Mouse (Mus musculus) heart, embryonic 11.5 days (tissue): ENCODE measurements around the gene Eepd1. TPM values are rescaled to one million over a fixed set of nuclear protein-coding genes. Genes with fewer than 3 reads are reported as not detected.

Experiments
- ATAC-seq: fragments of 200-750 bp; cut with Nextera tagmentation; replicated peaks from 2 replicates; pipeline ENCODE4 v1.8.0; 2017; ENCODE audit warnings: moderate library complexity; ENCODE audit not compliant: insufficient number of reproducible peaks, low FRiP score, low TSS enrichment
- H3K27ac ChIP-seq: fragments of 300-500 bp; sonication (generic); 2 replicates; pipeline ENCODE4 v1.5.1; 2014; ENCODE audit warnings: mild to moderate bottlenecking, low read depth, low read length
- H3K27me3 ChIP-seq: fragments of 300-500 bp; sonication (generic); 2 replicates; pipeline ENCODE4 v1.6.1; 2014; ENCODE audit warnings: mild to moderate bottlenecking, low read length, mixed read lengths; ENCODE audit not compliant: control insufficient read depth, insufficient read depth
- H3K36me3 ChIP-seq: fragments of 300-500 bp; sonication (generic); 2 replicates; pipeline ENCODE4 v1.6.1; 2014; ENCODE audit warnings: mild to moderate bottlenecking, low read length, moderate library complexity, mixed read lengths; ENCODE audit not compliant: control insufficient read depth, insufficient read depth
- H3K4me1 ChIP-seq: fragments of 300-500 bp; sonication (generic); 2 replicates; pipeline ENCODE4 v1.6.1; 2014; ENCODE audit warnings: low read length; ENCODE audit not compliant: control insufficient read depth, insufficient read depth
- H3K4me2 ChIP-seq: fragments of 300-500 bp; sonication (generic); 2 replicates; pipeline ENCODE4 v1.6.1; 2014; ENCODE audit warnings: mild to moderate bottlenecking, moderate library complexity
- H3K4me3 ChIP-seq: fragments of 300-500 bp; sonication (generic); 2 replicates; pipeline ENCODE4 v1.5.1; 2014; ENCODE audit warnings: low read depth, low read length
- H3K9ac ChIP-seq: fragments of 300-500 bp; sonication (generic); 2 replicates; pipeline ENCODE4 v1.6.1; 2014; ENCODE audit warnings: mild to moderate bottlenecking, low read depth, low read length, moderate library complexity
- H3K9me3 ChIP-seq: fragments of 300-500 bp; sonication (generic); replicated peaks from 2 replicates; pipeline ENCODE4 v1.6.1; 2016; ENCODE audit warnings: low read length; ENCODE audit not compliant: control insufficient read depth
- WGBS: fragments of 180-500 bp; shearing (Covaris S2); extraction: QIAGEN DNeasy Blood & Tissue Kit; methylation state at CpG from one replicate; pipeline ENCODE4 v1.1.7; 2014; ENCODE audit not compliant: insufficient replicate concordance; 5-methylcytosine and 5-hydroxymethylcytosine counted together
- polyA plus RNA-seq: library from polyadenylated mRNA; unstranded; fragments of >200 nt; fragmentation: Nextera tagmentation; extraction: Ambion mirVana; gene quantifications from 2 replicates; pipeline ENCODE4 v1.2.1, GENCODE M21; 2014

Gene Eepd1
- polyA plus RNA-seq, 1 experiment from 2014 or later = 20.9 TPM

GRCm38 (mm10) chr9:25516640-25517039, 35.3 kb downstream of the Eepd1 start:
- no peaks in the 10 kb centered on the region for H3K27me3 ChIP-seq
- ATAC-seq = no peak
- 30% methylated on average over 7 of the region's 7 CpGs for WGBS
- H3K4me1 ChIP-seq = peaks cover 71% of the 10 kb centered on the region
- no peak overlapping the region for H3K4me2 ChIP-seq
- H3K36me3 ChIP-seq = no peaks in the 10 kb centered on the region
- no peak overlapping the region for H3K4me3 ChIP-seq
- peak overlapping the region; percentile 42 for H3K27ac ChIP-seq
- H3K9ac ChIP-seq = no peak overlapping the region
- no peaks in the 10 kb centered on the region for H3K9me3 ChIP-seq

- H3K4me3 ChIP-seq = no peak overlapping the region
- H3K4me2 ChIP-seq = no peak overlapping the region
- no peaks in the 10 kb centered on the region for H3K27me3 ChIP-seq
- H3K9me3 ChIP-seq = no peaks in the 10 kb centered on the region
- no peak overlapping the region; the same call in 1 of the 2 replicates for H3K27ac ChIP-seq
- no peaks in the 10 kb centered on the region for H3K36me3 ChIP-seq
- ATAC-seq = no peak
- no peak overlapping the region for H3K9ac ChIP-seq
- H3K4me1 ChIP-seq = peaks cover 62% of the 10 kb centered on the region
- WGBS = 30% methylated on average over 4 of the region's 4 CpGs
Observed at GRCm38 (mm10) chr9:25517982-25518381, 36.6 kb downstream of the Eepd1 start.

- Histone ChIP-seq H3K9me3 (no peaks in the 10 kb centered on the region), H3K27me3 (no peaks in the 10 kb centered on the region), H3K27ac (peak overlapping the region; percentile 37; the same call in 1 of the 2 replicates), H3K4me1 (peaks cover 54% of the 10 kb centered on the region), H3K36me3 (no peaks in the 10 kb centered on the region), H3K4me2 (0 out of 2 replicates have a peak overlapping the region, but pooled peaks have one; percentile 14), H3K9ac (no peak overlapping the region), H3K4me3 (no peak overlapping the region)
- 31% methylated on average over 6 of the region's 6 CpGs for WGBS
- ATAC-seq = peak; percentile 32; the same call in 1 of the 2 replicates
Observed at GRCm38 (mm10) chr9:25519193-25519592, 37.8 kb downstream of the Eepd1 start.

- Histone ChIP-seq H3K4me1 (peaks cover 47% of the 10 kb centered on the region), H3K4me3 (no peak overlapping the region), H3K4me2 (no peak overlapping the region), H3K27me3 (no peaks in the 10 kb centered on the region), H3K36me3 (no peaks in the 10 kb centered on the region), H3K27ac (no peak overlapping the region), H3K9ac (no peak overlapping the region), H3K9me3 (no peaks in the 10 kb centered on the region)
- no peak for ATAC-seq
- WGBS = 84% methylated on average over 7 of the region's 7 CpGs
Observed at GRCm38 (mm10) chr9:25520826-25521225, 39.5 kb downstream of the Eepd1 start.

- WGBS = 93% methylated on average over 2 of the region's 2 CpGs
- no peak for ATAC-seq
- H3K36me3 ChIP-seq = no peaks in the 10 kb centered on the region
- H3K27me3 ChIP-seq = no peaks in the 10 kb centered on the region
- H3K9ac ChIP-seq = no peak overlapping the region
- no peak overlapping the region for H3K4me3 ChIP-seq
- peaks cover 51% of the 10 kb centered on the region for H3K4me1 ChIP-seq
- H3K27ac ChIP-seq = no peak overlapping the region
- H3K4me2 ChIP-seq = no peak overlapping the region
- no peaks in the 10 kb centered on the region for H3K9me3 ChIP-seq
Observed at GRCm38 (mm10) chr9:25521825-25522224, 40.5 kb downstream of the Eepd1 start.

GRCm38 (mm10) chr9:25526516-25526915, 45.2 kb downstream of the Eepd1 start:
- Histone ChIP-seq H3K27ac (peak overlapping the region; percentile 86), H3K36me3 (no peaks in the 10 kb centered on the region), H3K9me3 (no peaks in the 10 kb centered on the region), H3K9ac (no peak overlapping the region), H3K4me1 (peaks cover 24% of the 10 kb centered on the region), H3K4me3 (no peak overlapping the region), H3K4me2 (peak overlapping the region; percentile 17), H3K27me3 (no peaks in the 10 kb centered on the region)
- WGBS = 33% methylated on average over 1 of the region's 1 CpGs
- peak; percentile 36; the same call in 1 of the 2 replicates for ATAC-seq

- no peak overlapping the region for H3K4me3 ChIP-seq
- H3K9me3 ChIP-seq = no peaks in the 10 kb centered on the region
- H3K27me3 ChIP-seq = no peaks in the 10 kb centered on the region
- H3K4me2 ChIP-seq = peak overlapping the region; percentile 17; the same call in 1 of the 2 replicates
- no peaks in the 10 kb centered on the region for H3K36me3 ChIP-seq
- peaks cover 24% of the 10 kb centered on the region for H3K4me1 ChIP-seq
- peak; percentile 85 for ATAC-seq
- H3K27ac ChIP-seq = peak overlapping the region; percentile 86
- H3K9ac ChIP-seq = no peak overlapping the region
Observed at GRCm38 (mm10) chr9:25526927-25527337, 45.6 kb downstream of the Eepd1 start.

- WGBS = 49% methylated on average over 7 of the region's 7 CpGs
- Histone ChIP-seq H3K9me3 (no peaks in the 10 kb centered on the region), H3K36me3 (no peaks in the 10 kb centered on the region), H3K4me3 (no peak overlapping the region), H3K4me2 (no peak overlapping the region; the same call in 1 of the 2 replicates), H3K27me3 (no peaks in the 10 kb centered on the region), H3K27ac (peak overlapping the region; percentile 86), H3K9ac (no peak overlapping the region), H3K4me1 (peaks cover 24% of the 10 kb centered on the region)
- no peak for ATAC-seq
Observed at GRCm38 (mm10) chr9:25527359-25528038, 46.2 kb downstream of the Eepd1 start.

GRCm38 (mm10) chr9:25531627-25532026, 50.3 kb downstream of the Eepd1 start:
- Histone ChIP-seq H3K4me1 (peaks cover 27% of the 10 kb centered on the region), H3K27me3 (no peaks in the 10 kb centered on the region), H3K9me3 (no peaks in the 10 kb centered on the region), H3K9ac (no peak overlapping the region), H3K36me3 (no peaks in the 10 kb centered on the region), H3K4me2 (no peak overlapping the region), H3K4me3 (no peak overlapping the region), H3K27ac (no peak overlapping the region)
- WGBS = 87% methylated on average over 1 of the region's 1 CpGs
- no peak for ATAC-seq
